Mouse (Mus musculus) hindbrain, embryonic 16.5 days (tissue): ENCODE data around the gene Mbtps1. TPM values are rescaled to one million over a fixed set of nuclear protein-coding genes. Genes with fewer than 3 reads are reported as not detected.

Experiments used
- ATAC-seq: fragments of 200-750 bp; cut with Nextera tagmentation; 2 replicates; pipeline ENCODE4 v1.8.0; 2017; ENCODE audit warnings: moderate TSS enrichment, moderate library complexity
- H3K27ac ChIP-seq: fragments of 300-500 bp; sonication (generic); 2 replicates; pipeline ENCODE4 v1.5.1; 2014; ENCODE audit warnings: low read depth, mild to moderate bottlenecking, control low read depth, low read length, moderate library complexity
- H3K27me3 ChIP-seq: fragments of 300-500 bp; sonication (generic); replicated peaks from 2 replicates; pipeline ENCODE4 v1.6.1; 2014; ENCODE audit warnings: low read length; ENCODE audit not compliant: control insufficient read depth, insufficient read depth
- H3K36me3 ChIP-seq: fragments of 300-500 bp; sonication (generic); 2 replicates; pipeline ENCODE4 v1.6.1; 2014; ENCODE audit warnings: mild to moderate bottlenecking, low read length, moderate library complexity, mixed read lengths; ENCODE audit not compliant: control insufficient read depth, insufficient read depth
- H3K4me1 ChIP-seq: fragments of 300-500 bp; sonication (generic); 2 replicates; pipeline ENCODE4 v1.6.1; 2014; ENCODE audit warnings: low read depth, low read length; ENCODE audit not compliant: control insufficient read depth, insufficient read depth
- H3K4me2 ChIP-seq: fragments of 300-500 bp; sonication (generic); 2 replicates; pipeline ENCODE4 v1.6.1; 2014; ENCODE audit warnings: mild to moderate bottlenecking, low read length, control low read depth, moderate library complexity
- H3K4me3 ChIP-seq: fragments of 300-500 bp; sonication (generic); 2 replicates; pipeline ENCODE4 v1.5.1; 2014; ENCODE audit warnings: mild to moderate bottlenecking, low read length, control low read depth, moderate library complexity
- H3K9ac ChIP-seq: fragments of 300-500 bp; sonication (generic); 2 replicates; pipeline ENCODE4 v1.6.1; 2014; ENCODE audit warnings: low read depth, mild to moderate bottlenecking, control low read depth, low read length, moderate library complexity
- H3K9me3 ChIP-seq: fragments of 300-500 bp; sonication (generic); 2 replicates; pipeline ENCODE4 v1.6.1; 2014; ENCODE audit warnings: mild to moderate bottlenecking, low read length, moderate library complexity; ENCODE audit not compliant: control insufficient read depth
- WGBS: fragments of 180-500 bp; shearing (Covaris S2); extraction: QIAGEN DNeasy Blood & Tissue Kit; methylation state at CpG from one replicate; pipeline ENCODE4 v1.1.7; 2014; 5-methylcytosine and 5-hydroxymethylcytosine counted together
- polyA plus RNA-seq: library from polyadenylated mRNA; unstranded; fragments of >200 nt; fragmentation: Nextera tagmentation; extraction: Ambion mirVana; gene quantifications from 2 replicates; pipeline ENCODE4 v1.2.1, GENCODE M21; 2015

Gene Mbtps1
- polyA plus RNA-seq, 1 experiment from 2014 or later: 46.3 TPM

DNA sequence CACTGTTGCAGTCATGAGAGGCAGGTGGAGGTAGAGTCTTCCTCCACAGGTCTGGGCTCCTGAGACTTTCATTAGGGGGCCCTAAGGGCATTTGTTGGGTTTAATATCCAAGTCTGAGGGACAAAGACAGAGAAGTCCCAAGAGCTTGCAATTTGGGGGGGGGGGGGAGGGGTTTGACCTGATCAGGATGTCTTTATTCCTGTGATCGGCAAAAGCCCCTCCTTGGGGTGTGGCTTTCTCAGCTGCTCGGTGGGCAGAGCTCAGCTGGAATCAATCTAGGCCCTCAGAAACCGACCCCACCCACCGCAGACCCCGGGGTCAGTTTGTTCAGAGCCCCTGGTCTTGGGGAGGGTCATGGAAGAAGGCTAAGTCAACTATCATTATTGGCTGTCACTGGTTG is 56.9 kb downstream of the Mbtps1 start, which contains the start of gene Slc38a8:
Gene Slc38a8, minus strand, starts transcription at position 101 of the 400 bp plus-strand sequence.
- no peak for ATAC-seq

DNA sequence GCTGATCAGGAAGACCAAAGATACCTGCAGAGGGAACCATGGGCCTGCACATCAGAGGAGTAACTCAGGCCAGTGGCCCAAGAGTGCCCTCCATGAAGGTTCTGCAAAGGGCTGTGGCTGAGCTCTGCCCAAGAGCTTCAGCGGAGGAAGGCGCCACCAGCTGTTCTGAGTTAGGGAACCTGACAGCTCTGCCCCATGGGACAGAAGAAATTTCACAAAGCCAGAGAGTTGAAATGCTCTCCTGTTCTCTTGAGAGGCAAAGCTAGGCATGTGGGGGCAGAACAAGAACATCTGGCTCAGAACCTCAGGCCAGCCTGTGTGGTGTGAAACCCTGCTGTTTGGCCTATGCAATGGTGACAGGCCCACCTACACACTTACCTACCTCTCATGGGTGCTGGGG is 58.7 kb downstream of the Mbtps1 start:
- H3K9me3 ChIP-seq: no peaks in the 10 kb centered on the region
- H3K27ac ChIP-seq: no peak overlapping the region
- no peaks in the 10 kb centered on the region for H3K36me3 ChIP-seq
- H3K27me3 ChIP-seq: no peaks in the 10 kb centered on the region
- 92% methylated on average over 2 of the region's 2 CpGs for WGBS
- H3K4me2 ChIP-seq: no peak overlapping the region
- no peak overlapping the region for H3K4me3 ChIP-seq
- no peak for ATAC-seq
- no peaks in the 10 kb centered on the region for H3K4me1 ChIP-seq
- no peak overlapping the region for H3K9ac ChIP-seq

More for the DNA sequence above, 56.9 kb downstream of the Mbtps1 start, which contains the start of gene Slc38a8:
- Histone ChIP-seq H3K36me3 (peaks cover 3% of the 10 kb centered on the region; the same call in 1 of the 2 replicates), H3K27me3 (no peaks in the 10 kb centered on the region), H3K27ac (no peak within 1 kb of the TSS), H3K4me3 (no peak within 1 kb of the TSS), H3K4me1 (no peaks in the 10 kb centered on the region), H3K9me3 (no peaks in the 10 kb centered on the region), H3K4me2 (no peak within 1 kb of the TSS), H3K9ac (no peak within 1 kb of the TSS)
- 51% methylated on average over 5 of the region's 5 CpGs for WGBS

GRCm38 (mm10) chr8:119496848-119497247 is 61.7 kb downstream of the Mbtps1 start:
- Histone ChIP-seq H3K4me2 (no peak overlapping the region), H3K9ac (no peak overlapping the region), H3K36me3 (no peaks in the 10 kb centered on the region), H3K4me1 (no peaks in the 10 kb centered on the region), H3K9me3 (no peaks in the 10 kb centered on the region), H3K27ac (no peak overlapping the region), H3K27me3 (no peaks in the 10 kb centered on the region), H3K4me3 (no peak overlapping the region)
- 32% methylated on average over 6 of the region's 6 CpGs for WGBS
- ATAC-seq: no peak

- H3K9ac ChIP-seq: no peak overlapping the region
- ATAC-seq: no peak
- no peaks in the 10 kb centered on the region for H3K27me3 ChIP-seq
- 79% methylated on average over 7 of the region's 7 CpGs for WGBS
- H3K4me3 ChIP-seq: no peak overlapping the region
- no peaks in the 10 kb centered on the region for H3K9me3 ChIP-seq
- H3K4me2 ChIP-seq: no peak overlapping the region
- H3K27ac ChIP-seq: no peak overlapping the region
- peaks cover 8% of the 10 kb centered on the region; the same call in 1 of the 2 replicates for H3K4me1 ChIP-seq
- H3K36me3 ChIP-seq: no peaks in the 10 kb centered on the region
Measured at GRCm38 (mm10) chr8:119487093-119487492, 71.4 kb downstream of the Mbtps1 start.

GRCm38 (mm10) chr8:119484145-119484896 is 74.2 kb downstream of the Mbtps1 start:
- no peak for ATAC-seq
- Histone ChIP-seq H3K9ac (no peak overlapping the region), H3K27me3 (no peaks in the 10 kb centered on the region), H3K4me3 (no peak overlapping the region), H3K27ac (no peak overlapping the region), H3K9me3 (no peaks in the 10 kb centered on the region), H3K4me1 (no peaks in the 10 kb centered on the region), H3K36me3 (no peaks in the 10 kb centered on the region), H3K4me2 (no peak overlapping the region)
- 79% methylated on average over 11 of the region's 11 CpGs for WGBS

DNA sequence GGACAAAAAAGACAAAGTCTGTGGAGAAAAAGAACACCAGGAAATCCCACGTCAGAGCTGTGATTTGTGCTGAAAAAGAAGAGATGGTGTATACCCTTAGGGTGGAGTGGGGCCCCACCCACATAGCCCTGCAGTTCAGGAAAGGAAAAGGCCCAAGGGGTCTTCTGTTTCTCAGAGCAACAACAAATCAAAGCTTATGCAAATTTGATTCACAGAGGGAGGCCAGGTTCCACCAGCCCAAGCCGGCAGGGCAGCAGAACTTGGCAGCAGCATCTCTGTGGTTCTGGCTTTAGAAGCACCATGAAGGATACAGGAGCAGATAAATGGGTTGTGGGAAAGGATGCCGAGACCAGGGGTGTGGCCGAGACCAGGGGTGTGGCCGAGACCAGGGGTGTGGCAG is 79.9 kb downstream of the Mbtps1 start:
- Histone ChIP-seq H3K4me3 (no peak overlapping the region), H3K9me3 (no peaks in the 10 kb centered on the region), H3K9ac (no peak overlapping the region), H3K36me3 (no peaks in the 10 kb centered on the region), H3K27ac (no peak overlapping the region), H3K4me2 (no peak overlapping the region), H3K4me1 (no peaks in the 10 kb centered on the region), H3K27me3 (no peaks in the 10 kb centered on the region)
- ATAC-seq: no peak
- 26% methylated on average over 5 of the region's 5 CpGs for WGBS

GRCm38 (mm10) chr8:119468091-119468490 is 90.4 kb downstream of the Mbtps1 start:
- no peak overlapping the region for H3K27ac ChIP-seq
- no peaks in the 10 kb centered on the region; the same call in 1 of the 2 replicates for H3K27me3 ChIP-seq
- no peak overlapping the region for H3K4me2 ChIP-seq
- no peak for ATAC-seq
- no peaks in the 10 kb centered on the region for H3K9me3 ChIP-seq
- H3K4me3 ChIP-seq: no peak overlapping the region
- H3K4me1 ChIP-seq: peaks cover 21% of the 10 kb centered on the region
- 84% methylated on average over 8 of the region's 8 CpGs for WGBS
- no peaks in the 10 kb centered on the region for H3K36me3 ChIP-seq
- H3K9ac ChIP-seq: no peak overlapping the region

DNA sequence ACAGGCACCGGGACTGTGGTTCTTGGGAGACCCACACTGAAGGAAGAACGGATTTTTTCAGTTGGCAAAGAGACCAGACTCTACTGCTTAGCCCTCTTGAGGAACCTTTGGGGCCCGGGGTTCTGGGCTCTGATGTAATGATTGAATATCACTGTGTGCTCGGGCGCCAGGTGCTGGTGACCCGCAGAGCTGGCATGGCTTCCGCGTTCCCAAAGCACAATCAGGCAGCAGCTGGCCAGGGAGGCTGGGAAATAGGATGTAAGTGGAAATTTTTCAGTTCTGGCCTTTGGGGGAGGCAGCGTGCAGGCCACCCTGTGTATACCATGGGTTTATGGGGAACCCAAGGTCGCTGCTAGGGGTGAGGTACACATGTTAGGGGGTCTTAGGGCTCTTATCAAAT is 91.7 kb downstream of the Mbtps1 start:
- no peak overlapping the region for H3K27ac ChIP-seq

DNA sequence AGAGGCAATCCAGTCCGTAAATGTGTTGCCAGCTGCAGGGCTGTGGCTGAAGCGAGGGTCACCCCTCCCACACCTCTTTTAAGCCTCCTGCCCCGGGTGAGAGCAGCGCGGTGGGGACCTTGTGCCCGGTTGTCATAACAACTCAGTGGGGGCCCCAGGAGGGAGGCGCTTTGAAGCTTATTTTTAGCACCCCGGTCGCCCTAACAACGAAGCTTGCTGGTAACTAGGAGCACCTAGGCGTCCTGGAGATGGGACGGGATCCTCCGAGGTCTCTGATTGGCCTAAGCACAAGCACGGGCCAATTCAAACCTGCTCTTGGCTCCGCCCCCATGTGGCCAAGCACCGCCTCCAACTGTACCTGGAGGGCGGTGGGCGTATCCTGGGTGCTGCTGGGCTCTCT is 92.4 kb downstream of the Mbtps1 start:
- Histone ChIP-seq H3K4me3 (peak overlapping the region; percentile 21; the same call in 1 of the 2 replicates), H3K9me3 (no peaks in the 10 kb centered on the region), H3K36me3 (no peaks in the 10 kb centered on the region), H3K4me1 (peaks cover 21% of the 10 kb centered on the region), H3K9ac (no peak overlapping the region), H3K27ac (no peak overlapping the region), H3K4me2 (peak overlapping the region; percentile 47), H3K27me3 (no peaks in the 10 kb centered on the region; the same call in 1 of the 2 replicates)
- ATAC-seq: peak; percentile 44
- WGBS: 3% methylated on average over 18 of the region's 18 CpGs

More for the DNA sequence above, 91.7 kb downstream of the Mbtps1 start:
- Histone ChIP-seq H3K9ac (no peak overlapping the region), H3K4me2 (no peak overlapping the region), H3K36me3 (no peaks in the 10 kb centered on the region), H3K27me3 (no peaks in the 10 kb centered on the region; the same call in 1 of the 2 replicates), H3K4me1 (peaks cover 21% of the 10 kb centered on the region), H3K9me3 (no peaks in the 10 kb centered on the region), H3K4me3 (no peak overlapping the region)
- no peak for ATAC-seq
- 49% methylated on average over 10 of the region's 10 CpGs for WGBS
